Mouse (Mus musculus): ENCODE measurements around the gene Mat1a. TPM values are rescaled to one million over a fixed set of nuclear protein-coding genes. Genes with fewer than 3 reads are reported as not detected.

Gene Mat1a
- polyA plus RNA-seq, 1 experiment from 2014 or later, result 8.6 TPM

- Histone ChIP-seq H3K9me3 (no peaks in the 10 kb centered on the region), H3K9ac (no peak overlapping the region), H3K4me3 (replicated peaks) (no peak overlapping the region), H3K27me3 (replicated peaks) (no peaks in the 10 kb centered on the region), H3K27ac (no peak overlapping the region), H3K4me2 (no peak overlapping the region), H3K36me3 (no peaks in the 10 kb centered on the region), H3K4me1 (no peaks in the 10 kb centered on the region)
- 77% methylated on average over 3 of the region's 3 CpGs for WGBS
- no peak for ATAC-seq (ENCODE audit: insufficient read depth, low FRiP score, low read depth)
Measured at GRCm38 (mm10) chr14:41146922-41147321, 42.1 kb downstream of the Mat1a start.

GRCm38 (mm10) chr14:41147356-41147755 is 42.5 kb downstream of the Mat1a start:
- H3K27ac ChIP-seq, result no peak overlapping the region
- H3K9me3 ChIP-seq, result no peaks in the 10 kb centered on the region
- H3K4me2 ChIP-seq, result no peak overlapping the region
- no peak overlapping the region for H3K9ac ChIP-seq
- no peaks in the 10 kb centered on the region for H3K4me1 ChIP-seq
- H3K4me3 ChIP-seq (replicated peaks), result no peak overlapping the region
- ATAC-seq (ENCODE audit: insufficient read depth, low FRiP score, low read depth), result no peak
- H3K36me3 ChIP-seq, result no peaks in the 10 kb centered on the region
- 78% methylated on average over 2 of the region's 2 CpGs for WGBS
- no peaks in the 10 kb centered on the region for H3K27me3 ChIP-seq (replicated peaks)

- Histone ChIP-seq H3K27ac (no peak within 1 kb of the TSS), H3K9me3 (no peaks in the 10 kb centered on the region), H3K27me3 (replicated peaks) (no peaks in the 10 kb centered on the region), H3K36me3 (no peaks in the 10 kb centered on the region), H3K4me1 (no peaks in the 10 kb centered on the region), H3K4me3 (replicated peaks) (no peak within 1 kb of the TSS), H3K4me2 (no peak within 1 kb of the TSS), H3K9ac (no peak within 1 kb of the TSS)
- 75% methylated on average over 7 of the region's 7 CpGs for WGBS
- ATAC-seq (ENCODE audit: insufficient read depth, low FRiP score, low read depth), result no peak
Measured at GRCm38 (mm10) chr14:41151220-41151898, 46.5 kb downstream of the Mat1a start, which contains the start of gene Mbl1. Mbl1 (plus strand) TSS chr14:41151458.

GRCm38 (mm10) chr14:41160076-41160475 is 55.2 kb downstream of the Mat1a start:
- WGBS, result 60% methylated on average over 4 of the region's 4 CpGs
- no peaks in the 10 kb centered on the region for H3K4me1 ChIP-seq
- H3K36me3 ChIP-seq, result no peaks in the 10 kb centered on the region
- H3K27me3 ChIP-seq (replicated peaks), result no peaks in the 10 kb centered on the region
- H3K9me3 ChIP-seq, result no peaks in the 10 kb centered on the region
- no peak overlapping the region for H3K27ac ChIP-seq
- H3K9ac ChIP-seq, result no peak overlapping the region
- H3K4me2 ChIP-seq, result no peak overlapping the region
- peak; percentile 80; the same call in 1 of the 2 replicates for ATAC-seq (ENCODE audit: insufficient read depth, low FRiP score, low read depth)
- no peak overlapping the region for H3K4me3 ChIP-seq (replicated peaks)

- H3K27ac ChIP-seq, result no peak overlapping the region
- H3K4me2 ChIP-seq, result no peak overlapping the region
- no peak overlapping the region for H3K9ac ChIP-seq
- H3K9me3 ChIP-seq, result no peaks in the 10 kb centered on the region
- no peaks in the 10 kb centered on the region for H3K4me1 ChIP-seq
- no peak overlapping the region for H3K4me3 ChIP-seq (replicated peaks)
- H3K27me3 ChIP-seq (replicated peaks), result no peaks in the 10 kb centered on the region
- peak; percentile 35; the same call in 1 of the 2 replicates for ATAC-seq (ENCODE audit: insufficient read depth, low FRiP score, low read depth)
- WGBS, result 25% methylated on average over 1 of the region's 1 CpGs
- no peaks in the 10 kb centered on the region for H3K36me3 ChIP-seq
Measured at GRCm38 (mm10) chr14:41160743-41161142, 55.9 kb downstream of the Mat1a start.

GRCm38 (mm10) chr14:41162663-41163062 is 57.8 kb downstream of the Mat1a start:
- Histone ChIP-seq H3K4me3 (replicated peaks) (no peak overlapping the region), H3K4me2 (no peak overlapping the region), H3K4me1 (no peaks in the 10 kb centered on the region), H3K9ac (no peak overlapping the region), H3K36me3 (no peaks in the 10 kb centered on the region), H3K9me3 (no peaks in the 10 kb centered on the region), H3K27ac (no peak overlapping the region), H3K27me3 (replicated peaks) (no peaks in the 10 kb centered on the region)
- 6% methylated on average over 2 of the region's 2 CpGs for WGBS
- no peak for ATAC-seq (ENCODE audit: insufficient read depth, low FRiP score, low read depth)

GRCm38 (mm10) chr14:41167278-41167677 is 62.4 kb downstream of the Mat1a start:
- Histone ChIP-seq H3K4me3 (replicated peaks) (no peak overlapping the region), H3K4me1 (no peaks in the 10 kb centered on the region), H3K9ac (no peak overlapping the region), H3K27ac (no peak overlapping the region), H3K36me3 (no peaks in the 10 kb centered on the region), H3K9me3 (no peaks in the 10 kb centered on the region), H3K27me3 (replicated peaks) (no peaks in the 10 kb centered on the region), H3K4me2 (no peak overlapping the region)
- ATAC-seq (ENCODE audit: insufficient read depth, low FRiP score, low read depth), result no peak
- WGBS, result 53% methylated on average over 5 of the region's 5 CpGs

GRCm38 (mm10) chr14:41168567-41168966 is 63.7 kb downstream of the Mat1a start:
- Histone ChIP-seq H3K4me3 (replicated peaks) (no peak overlapping the region), H3K27me3 (replicated peaks) (no peaks in the 10 kb centered on the region), H3K9me3 (no peaks in the 10 kb centered on the region), H3K4me1 (no peaks in the 10 kb centered on the region), H3K9ac (no peak overlapping the region), H3K36me3 (no peaks in the 10 kb centered on the region), H3K27ac (no peak overlapping the region), H3K4me2 (no peak overlapping the region)
- ATAC-seq (ENCODE audit: insufficient read depth, low FRiP score, low read depth), result no peak
- WGBS, result 92% methylated on average over 1 of the region's 1 CpGs

GRCm38 (mm10) chr14:41170514-41170913 is 65.7 kb downstream of the Mat1a start:
- 83% methylated on average over 2 of the region's 2 CpGs for WGBS
- no peaks in the 10 kb centered on the region for H3K36me3 ChIP-seq
- H3K9me3 ChIP-seq, result no peaks in the 10 kb centered on the region
- H3K4me2 ChIP-seq, result no peak overlapping the region
- H3K4me3 ChIP-seq (replicated peaks), result no peak overlapping the region
- ATAC-seq (ENCODE audit: insufficient read depth, low FRiP score, low read depth), result no peak
- no peak overlapping the region for H3K9ac ChIP-seq
- no peak overlapping the region for H3K27ac ChIP-seq
- no peaks in the 10 kb centered on the region for H3K4me1 ChIP-seq
- no peaks in the 10 kb centered on the region for H3K27me3 ChIP-seq (replicated peaks)

Other genes with a start within 250 kb of the Mat1a start
- 0.39 and 0.57 TPM in 2 replicates for gene Sh2d4b, start 211.8 kb upstream of the Mat1a start, polyA plus RNA-seq (2015; fragmentation: Nextera tagmentation; extraction: Ambion mirVana)
- gene Tspan14, start 138.2 kb upstream of the Mat1a start, polyA plus RNA-seq (2015; fragmentation: Nextera tagmentation; extraction: Ambion mirVana), result 67.5 and 72.3 TPM in 2 replicates
- 40.2 and 43.5 TPM in 2 replicates for gene Fam213a, start 91.2 kb upstream of the Mat1a start, polyA plus RNA-seq (2015; fragmentation: Nextera tagmentation; extraction: Ambion mirVana)
- gene Dydc2, start 35.8 kb upstream of the Mat1a start, polyA plus RNA-seq (2015; fragmentation: Nextera tagmentation; extraction: Ambion mirVana), result not detected in 2 replicates
- gene Dydc1, start 32.1 kb upstream of the Mat1a start, polyA plus RNA-seq (2015; fragmentation: Nextera tagmentation; extraction: Ambion mirVana), result not detected in 2 replicates
- not detected in 2 replicates for gene Sftpa1, start 26.7 kb downstream of the Mat1a start, polyA plus RNA-seq (2015; fragmentation: Nextera tagmentation; extraction: Ambion mirVana)
- 0.83 and 2.7 TPM in 2 replicates for gene Mbl1, start 46.4 kb downstream of the Mat1a start, polyA plus RNA-seq (2015; fragmentation: Nextera tagmentation; extraction: Ambion mirVana)
- 0.12 and 0.13 TPM in 2 replicates for gene Sftpd, start 80.1 kb downstream of the Mat1a start, polyA plus RNA-seq (2015; fragmentation: Nextera tagmentation; extraction: Ambion mirVana)
- gene Gm2832, start 173.8 kb downstream of the Mat1a start, polyA plus RNA-seq (2015; fragmentation: Nextera tagmentation; extraction: Ambion mirVana), result 0.12 and 0.23 TPM in 2 replicates
- gene Gm5798, start 243.6 kb downstream of the Mat1a start, polyA plus RNA-seq (2015; fragmentation: Nextera tagmentation; extraction: Ambion mirVana), result not detected in 2 replicates

Data from stomach, embryonic 15.5 days (tissue).